Comparison of ENCODE assay signal across 18 mouse cellular contexts in the genomic region with DNA sequence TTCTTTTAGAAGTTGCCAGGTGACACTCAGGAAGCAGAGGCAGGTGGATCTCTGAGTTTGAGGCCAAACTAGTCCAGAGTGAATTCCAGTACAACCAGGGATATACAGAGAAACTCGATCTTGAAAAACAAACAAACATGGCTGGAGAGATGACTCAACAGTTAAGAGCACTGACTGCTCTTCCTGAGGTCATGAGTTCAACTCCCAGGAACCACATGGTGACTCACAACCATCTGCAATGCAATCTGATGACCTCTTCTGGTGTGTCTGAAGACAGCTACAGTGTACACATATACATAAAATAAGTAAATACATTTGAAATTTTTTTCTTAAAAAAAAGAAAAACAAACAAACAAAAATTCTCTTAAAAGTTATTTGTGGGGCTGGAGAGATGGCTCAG.
"Had no signal": no experiment of that assay in that cellular context is flagged by ENCODE, and none has a peak within 500 bp of the region (broad histone marks: within the 10 kb centered on the region; RNA-seq: fewer than 3 reads in every experiment).

No protein-coding gene starts in this region.

- H3K9ac ChIP-seq: lung, embryonic 14.5 days; midbrain, embryonic 12.5 days; neural tube, embryonic 13.5 days; neural tube, embryonic 15.5 days; stomach, embryonic 15.5 days had no signal

- ATAC-seq: midbrain, embryonic 16.5 days had no signal

- H3K36me3 ChIP-seq: midbrain, embryonic 10.5 days; midbrain, embryonic 12.5 days; neural tube, embryonic 13.5 days; neural tube, embryonic 15.5 days; stomach, embryonic 15.5 days had no signal

- H3K4me1 ChIP-seq: midbrain, embryonic 12.5 days; neural tube, embryonic 13.5 days; neural tube, embryonic 15.5 days; stomach, embryonic 15.5 days had no signal

- H3K4me3 ChIP-seq: midbrain, embryonic 10.5 days; midbrain, embryonic 12.5 days; myocyte; neural tube, embryonic 13.5 days; neural tube, embryonic 15.5 days; stomach, embryonic 15.5 days had no signal

- H3K9me3 ChIP-seq: midbrain, embryonic 10.5 days; midbrain, embryonic 12.5 days; neural tube, embryonic 13.5 days; neural tube, embryonic 15.5 days; stomach, embryonic 15.5 days had no signal

- DNase-seq: lung, embryonic 14.5 days; lung, postnatal 10 days; lung, postnatal 4 days; midbrain, embryonic 14.5 days; retina, postnatal 1 day; right cerebral cortex, adult 18-20 months; right cerebral cortex, postnatal 25 days; thymus, adult 2 months; thymus, postnatal 25 days; thymus, postnatal 4 days had no signal

- H3K4me2 ChIP-seq: lung, embryonic 14.5 days; midbrain, embryonic 12.5 days; neural tube, embryonic 13.5 days; neural tube, embryonic 15.5 days; stomach, embryonic 15.5 days had no signal

- H3K27ac ChIP-seq: midbrain, embryonic 10.5 days; midbrain, embryonic 12.5 days; neural tube, embryonic 13.5 days; neural tube, embryonic 15.5 days; stomach, embryonic 15.5 days; stomach, postnatal 0 days had no signal

- H3K27me3 ChIP-seq: midbrain, embryonic 12.5 days; stomach, embryonic 15.5 days had no signal
